Mouse (Mus musculus) liver, adult 2 months (tissue): Measurements from ENCODE around the gene Myl3. TPM values are rescaled to one million over a fixed set of nuclear protein-coding genes. Genes with fewer than 3 reads are reported as not detected.

Experiments
- DNase-seq: peaks from one replicate; pipeline ENCODE4 v3.0.0-alpha.2; 2011; ENCODE audit warnings: low read depth, low spot score; ENCODE audit errors: extremely low read depth
- H3K27ac ChIP-seq: fragments of 200-500 bp; replicated peaks from 2 replicates; pipeline ENCODE4 v1.5.1; 2012; ENCODE audit warnings: low read depth, mild to moderate bottlenecking, control low read depth, inconsistent platforms, low read length; ENCODE audit not compliant: insufficient read depth
- H3K27me3 ChIP-seq: fragments of 200-500 bp; 2 replicates; pipeline ENCODE4 v1.6.1; 2012; ENCODE audit warnings: mild to moderate bottlenecking, moderate library complexity, low read length, inconsistent platforms; ENCODE audit not compliant: control insufficient read depth, insufficient read depth
- H3K36me3 ChIP-seq: fragments of 200-500 bp; 2 replicates; pipeline ENCODE4 v1.6.1; 2012; ENCODE audit warnings: low read length, inconsistent platforms; ENCODE audit not compliant: control insufficient read depth, insufficient read depth
- H3K4me1 ChIP-seq: fragments of 200-500 bp; 2 replicates; pipeline ENCODE4 v1.6.1; 2011; ENCODE audit warnings: low read length; ENCODE audit not compliant: control insufficient read depth, insufficient read depth
- H3K4me3 ChIP-seq: fragments of 200-500 bp; 2 replicates; pipeline ENCODE4 v1.5.1; 2011; ENCODE audit warnings: low read depth, mild to moderate bottlenecking, control low read depth, low read length, moderate library complexity; ENCODE audit not compliant: insufficient read depth
- H3K79me2 ChIP-seq: fragments of 200-500 bp; 2 replicates; pipeline ENCODE4 v1.6.1; 2012; ENCODE audit warnings: inconsistent platforms, mild to moderate bottlenecking, low read length, moderate library complexity; ENCODE audit not compliant: control insufficient read depth, insufficient read depth
- H3K9ac ChIP-seq: fragments of 200-500 bp; 2 replicates; pipeline ENCODE4 v1.6.1; 2012; ENCODE audit warnings: low read depth, mild to moderate bottlenecking, control low read depth, inconsistent platforms, low read length
- CTCF ChIP-seq: fragments of 200-500 bp; IDR thresholded peaks from 2 replicates; pipeline ENCODE4 v1.5.1; 2011; ENCODE audit warnings: low read depth, low read length, control low read depth
- POLR2A ChIP-seq: fragments of 200-500 bp; IDR thresholded peaks from 2 replicates; pipeline ENCODE4 v1.6.1; 2011; ENCODE audit warnings: low read length, control low read depth; ENCODE audit not compliant: insufficient read depth; ENCODE audit errors: extremely low read depth
- WGBS: fragments of 180-500 bp; shearing (Covaris S2); methylation state at CpG from one replicate; pipeline ENCODE4 v1.1.7; 2018; 5-methylcytosine and 5-hydroxymethylcytosine counted together
- polyA plus RNA-seq: library from polyadenylated mRNA; depleted of rRNA; stranded (reverse); fragments of >200 nt; gene quantifications from 2 replicates; pipeline ENCODE4 v1.2.3, GENCODE M21; 2012
- total RNA-seq: library from RNA; depleted of rRNA; stranded (reverse); fragments of >200 nt; gene quantifications from 2 replicates; pipeline ENCODE4 v1.2.3, GENCODE M21; 2014

The Myl3 gene
- total and polyA plus RNA-seq, 2 experiments, result 0.55 TPM; not detected in 1

GRCm38 (mm10) chr9:110753773-110754172 lies 12.1 kb downstream of the Myl3 start:
- Histone ChIP-seq H3K4me3 (no peak overlapping the region), H3K36me3 (no peaks in the 10 kb centered on the region), H3K79me2 (no peaks in the 10 kb centered on the region), H3K27me3 (no peaks in the 10 kb centered on the region), H3K4me1 (no peaks in the 10 kb centered on the region), H3K27ac (peak overlapping the region; percentile 32; the same call in 1 of the 2 replicates), H3K9ac (no peak overlapping the region)
- 77% methylated on average over 4 of the region's 4 CpGs for WGBS
- peak; percentile 48 for DNase-seq
- TF ChIP-seq CTCF, result no peak
- no peak for TF ChIP-seq POLR2A

DNA sequence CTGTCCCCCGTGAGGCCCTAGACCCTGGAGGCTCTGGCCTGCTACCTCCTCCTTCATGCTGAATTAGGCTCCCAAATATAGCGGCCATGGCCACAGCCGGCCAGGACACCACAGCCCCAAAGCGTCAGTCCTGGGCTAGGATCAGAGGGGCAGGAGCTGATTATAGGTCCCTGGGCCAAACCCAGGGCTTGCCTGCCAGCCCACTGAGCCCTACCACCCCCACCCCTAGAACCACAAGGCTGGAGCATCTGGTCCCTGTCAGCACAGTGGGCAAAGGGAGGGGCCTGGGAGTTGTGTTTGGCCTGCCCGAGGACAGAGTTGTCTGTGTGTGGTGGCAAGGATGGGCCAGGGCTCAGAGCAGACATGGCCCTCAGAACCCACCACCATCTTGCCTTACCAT lies 16.2 kb downstream of the Myl3 start:
- 0 out of 2 replicates have a peak overlapping the region, but pooled peaks have one; percentile 22 for H3K27ac ChIP-seq
- DNase-seq, result no peak
- H3K4me1 ChIP-seq, result no peaks in the 10 kb centered on the region
- WGBS, result 90% methylated on average over 5 of the region's 5 CpGs
- no peaks in the 10 kb centered on the region for H3K79me2 ChIP-seq
- H3K9ac ChIP-seq, result no peak overlapping the region
- TF ChIP-seq CTCF (no peak), POLR2A (no peak)
- H3K27me3 ChIP-seq, result no peaks in the 10 kb centered on the region
- no peak overlapping the region for H3K4me3 ChIP-seq
- no peaks in the 10 kb centered on the region for H3K36me3 ChIP-seq

- H3K36me3 ChIP-seq, result no peaks in the 10 kb centered on the region
- no peaks in the 10 kb centered on the region for H3K79me2 ChIP-seq
- H3K27ac ChIP-seq, result no peak overlapping the region
- H3K9ac ChIP-seq, result no peak overlapping the region
- H3K4me1 ChIP-seq, result no peaks in the 10 kb centered on the region
- no peak overlapping the region for H3K4me3 ChIP-seq
- 28% methylated on average over 8 of the region's 8 CpGs for WGBS
- no peaks in the 10 kb centered on the region for H3K27me3 ChIP-seq
- TF ChIP-seq POLR2A (no peak), CTCF (no peak)
- DNase-seq, result no peak
These were observed 16.9 kb downstream of the Myl3 start for GRCm38 (mm10) chr9:110758605-110759004.

GRCm38 (mm10) chr9:110759265-110759664 lies 17.6 kb downstream of the Myl3 start:
- WGBS, result 55% methylated on average over 2 of the region's 2 CpGs
- Histone ChIP-seq H3K4me1 (no peaks in the 10 kb centered on the region), H3K27me3 (no peaks in the 10 kb centered on the region), H3K36me3 (no peaks in the 10 kb centered on the region), H3K79me2 (no peaks in the 10 kb centered on the region), H3K27ac (no peak overlapping the region), H3K4me3 (no peak overlapping the region), H3K9ac (no peak overlapping the region)
- DNase-seq, result peak; percentile 25
- TF ChIP-seq CTCF (peak; percentile 88), POLR2A (no peak)

DNA sequence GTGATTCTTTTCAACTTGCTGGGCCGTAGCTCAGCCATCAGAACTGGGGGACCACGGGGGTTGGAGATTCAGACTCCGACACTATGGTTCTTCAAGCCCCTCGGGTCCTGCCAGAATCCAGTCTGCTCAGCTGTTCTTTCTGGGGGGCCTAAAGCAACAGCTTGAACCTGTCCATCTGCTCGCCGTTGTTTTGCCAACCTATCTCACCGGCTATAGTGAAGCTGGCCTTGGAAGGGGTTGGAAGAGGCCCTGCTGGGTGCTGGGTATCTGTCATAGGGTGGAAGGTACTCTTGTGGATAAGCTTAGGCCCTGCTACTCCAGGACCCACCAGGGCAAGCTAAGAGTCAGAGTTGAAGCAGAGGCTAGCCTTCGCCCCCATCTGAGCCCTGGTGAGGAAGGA lies 19.2 kb downstream of the Myl3 start:
- WGBS, result 95% methylated on average over 8 of the region's 8 CpGs
- Histone ChIP-seq H3K27me3 (no peaks in the 10 kb centered on the region), H3K4me3 (no peak overlapping the region), H3K9ac (no peak overlapping the region), H3K27ac (no peak overlapping the region), H3K36me3 (no peaks in the 10 kb centered on the region), H3K4me1 (no peaks in the 10 kb centered on the region), H3K79me2 (no peaks in the 10 kb centered on the region)
- DNase-seq, result no peak
- TF ChIP-seq CTCF, result no peak
- TF ChIP-seq POLR2A, result no peak

DNA sequence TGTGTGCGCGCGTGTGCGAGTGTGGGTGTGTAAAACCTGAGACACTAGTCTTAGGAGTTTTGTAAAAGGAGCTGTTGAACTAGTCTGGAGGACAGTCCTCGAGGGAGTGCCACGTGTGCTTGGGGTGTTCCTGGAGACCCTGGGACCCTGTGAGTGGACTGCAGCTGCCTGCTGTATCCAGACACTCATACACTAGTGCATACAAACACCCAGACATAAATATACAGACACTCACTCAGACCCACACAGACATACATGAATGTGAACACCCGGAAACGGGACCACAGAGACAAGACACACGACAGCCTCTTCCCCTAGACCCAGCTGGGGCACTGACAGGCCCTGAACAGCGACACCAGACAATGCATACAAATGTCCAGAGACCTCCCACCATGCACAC lies 21.1 kb downstream of the Myl3 start:
- no peak for TF ChIP-seq POLR2A
- no peak for TF ChIP-seq CTCF
- Histone ChIP-seq H3K4me1 (no peaks in the 10 kb centered on the region), H3K36me3 (no peaks in the 10 kb centered on the region), H3K9ac (no peak overlapping the region), H3K27ac (no peak overlapping the region), H3K79me2 (no peaks in the 10 kb centered on the region), H3K27me3 (no peaks in the 10 kb centered on the region), H3K4me3 (no peak overlapping the region)
- WGBS, result 91% methylated on average over 10 of the region's 10 CpGs
- DNase-seq, result no peak
